Mouse (Mus musculus) kidney, postnatal 10 days (tissue): ENCODE measurements around the gene Zfp961.
"Not testable (repeated sequence)": the region's sequence is repeated elsewhere in the genome, so short reads cannot be mapped to it uniquely, and the experiment has no call there.

Experiments used
- DNase-seq: peaks from one replicate; pipeline ENCODE4 v3.0.0; 2021; ENCODE audit warnings: mixed read lengths

Gene Zfp961

DNA sequence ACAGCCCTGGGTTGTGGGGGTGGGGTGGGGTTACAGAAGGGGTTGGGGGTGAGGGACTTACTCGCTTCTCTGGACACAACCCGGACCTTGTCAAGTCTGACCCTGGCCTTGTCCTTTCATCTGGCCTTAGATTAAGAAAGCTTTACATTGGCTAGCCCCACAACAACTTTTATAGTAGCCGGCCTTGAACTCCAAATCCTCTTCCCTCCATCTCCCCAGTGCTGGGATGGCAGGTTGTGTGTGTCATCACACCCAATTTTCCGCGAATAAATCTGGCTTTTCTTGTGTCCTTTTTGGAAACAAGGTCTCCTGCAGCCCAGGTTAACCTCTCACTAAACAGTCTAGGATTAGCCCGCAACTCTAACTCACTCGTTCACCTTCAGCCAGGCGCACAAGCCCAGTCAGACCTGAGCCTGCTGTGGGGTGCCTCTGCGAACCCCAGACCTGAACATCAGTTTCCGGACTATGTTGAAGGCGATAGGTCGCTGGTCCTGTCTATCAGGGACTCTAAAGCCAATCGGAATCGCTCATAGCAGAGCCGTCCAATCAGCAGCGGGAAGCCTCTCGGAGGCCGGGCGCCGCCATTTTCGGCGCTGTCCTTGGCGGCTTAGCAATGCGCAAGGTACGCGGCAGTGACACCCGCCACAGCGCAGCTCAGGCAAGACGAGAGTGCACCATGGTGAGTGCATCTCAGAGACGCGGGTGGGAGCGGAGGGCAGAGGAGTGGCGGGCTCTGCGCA lies at the start of gene Zfp961:
Gene Zfp961 (plus strand): TSS at position 557 of the 740 bp plus-strand sequence.
- DNase-seq = peak; percentile 99

GRCm38 (mm10) chr8:71903084-71903483 lies 47.8 kb upstream of the Zfp961 start:
- DNase-seq = not testable (repeated sequence)

DNA sequence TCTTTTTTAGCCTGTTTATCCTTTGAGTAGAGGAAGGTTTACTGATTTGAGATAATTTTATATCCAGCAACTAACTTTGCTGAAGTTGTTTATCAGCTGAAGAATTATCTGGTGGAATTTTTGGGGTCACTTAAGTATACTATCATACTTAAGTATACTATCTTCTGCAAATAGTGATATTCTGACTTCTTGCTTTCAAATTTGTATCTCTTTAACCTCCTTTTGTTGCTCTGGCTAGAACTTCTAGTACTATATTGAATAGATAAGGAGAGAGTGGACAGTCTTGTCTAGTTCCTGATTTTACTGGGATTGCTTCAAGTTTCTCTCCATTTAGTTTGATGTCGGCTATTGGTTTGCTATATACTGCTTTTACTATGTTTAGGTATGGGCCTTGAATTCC lies 44.0 kb upstream of the Zfp961 start:
- no peak for DNase-seq

- DNase-seq = peak; percentile 10
These were observed 43.0 kb upstream of the Zfp961 start for GRCm38 (mm10) chr8:71907798-71908257.

DNA sequence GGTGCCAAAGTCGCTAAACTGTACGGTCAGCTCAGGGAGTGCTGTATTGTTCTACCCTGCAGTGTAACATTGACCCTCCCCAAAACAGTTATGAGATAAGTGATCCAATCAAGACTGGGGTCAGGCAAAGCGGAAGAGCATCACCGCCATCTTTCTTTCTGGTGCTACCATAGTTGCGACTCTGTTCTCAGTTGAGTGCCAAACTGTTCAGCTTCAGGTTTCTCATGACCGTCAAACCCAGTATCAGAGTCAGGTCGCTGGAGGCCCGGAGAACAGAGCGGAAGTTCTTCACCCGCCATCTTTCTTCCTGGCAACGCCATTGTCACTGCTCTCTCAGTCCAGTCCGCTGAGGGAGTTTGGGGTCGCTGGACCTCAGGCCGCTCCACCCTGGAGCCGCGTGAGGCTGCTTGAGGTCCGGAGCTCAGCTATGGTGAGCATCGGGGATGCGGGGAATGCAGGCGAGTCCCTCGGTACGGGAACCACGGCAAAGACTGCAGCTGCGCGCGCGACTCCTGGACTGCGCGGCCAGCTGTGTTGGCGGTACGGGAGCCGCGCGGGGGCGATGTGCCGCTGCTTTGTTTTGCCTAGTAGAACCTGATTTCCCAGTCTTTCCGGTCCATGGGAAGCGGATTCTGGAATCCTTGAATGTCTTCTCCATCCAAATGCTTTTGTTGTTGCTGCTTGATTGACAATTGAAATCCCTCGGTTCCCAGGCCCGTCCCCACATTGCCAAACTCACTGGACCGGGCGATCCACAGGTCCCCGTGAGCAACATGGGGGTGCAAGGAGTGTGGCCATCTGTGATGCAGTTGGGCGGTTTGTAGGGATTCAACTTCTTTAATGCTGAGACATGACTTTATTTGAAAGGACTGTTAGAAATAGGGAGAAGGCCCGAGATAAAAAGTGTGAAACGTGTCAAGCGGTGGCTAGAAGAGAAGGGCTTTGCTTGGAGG lies 42.3 kb upstream of the Zfp961 start, which contains the start of the genes Zfp882 and Zfp617:
Gene Zfp882 (plus strand): TSS at position 300 of the 953 bp plus-strand sequence.
Gene Zfp617 (plus strand): TSS at position 327 of the 953 bp plus-strand sequence.
- peak; percentile 92 for DNase-seq

GRCm38 (mm10) chr8:71912286-71912685 lies 38.6 kb upstream of the Zfp961 start:
- no peak for DNase-seq

DNA sequence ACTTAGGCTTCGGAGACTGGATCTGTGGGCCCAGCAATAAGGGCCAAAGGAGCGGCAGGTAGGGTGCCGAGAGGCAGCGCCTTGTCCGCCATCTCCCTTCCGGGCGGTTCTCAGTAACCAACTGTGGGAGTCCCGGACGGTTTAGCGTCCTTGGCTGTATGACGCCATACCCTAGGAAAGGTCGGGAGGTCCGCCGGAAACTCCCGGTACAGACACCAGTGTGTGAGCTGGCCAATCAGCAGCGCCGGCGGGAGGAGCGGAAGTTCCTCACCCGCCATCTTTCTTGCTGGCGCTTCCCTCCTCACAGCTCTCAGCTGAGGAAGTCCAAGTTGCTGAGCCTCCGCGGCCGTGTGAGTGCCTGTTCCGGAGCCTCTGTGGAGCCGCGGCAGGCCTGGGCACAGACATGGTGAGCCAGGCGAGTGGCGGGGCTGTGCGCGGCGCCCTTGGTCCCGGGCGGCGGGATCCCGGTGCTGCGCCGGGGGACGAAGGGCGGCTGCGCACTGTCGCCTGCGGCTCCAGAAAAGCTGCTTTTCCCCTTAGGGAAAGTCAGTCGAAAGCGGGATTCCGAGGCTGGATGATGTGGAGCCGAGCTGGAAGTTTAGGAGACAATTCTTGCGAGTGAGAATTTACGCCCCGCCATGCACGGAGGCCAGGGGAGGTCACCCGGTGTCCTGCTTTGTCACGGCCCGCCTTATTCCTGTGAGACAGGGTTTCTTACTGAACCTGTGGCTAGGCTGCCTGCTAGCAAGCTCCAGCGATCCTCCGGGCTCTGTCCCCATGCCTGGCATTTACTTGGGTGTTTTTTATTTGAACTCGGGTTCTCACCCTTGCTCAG lies 28.1 kb upstream of the Zfp961 start:
- DNase-seq = peak; percentile 97

DNA sequence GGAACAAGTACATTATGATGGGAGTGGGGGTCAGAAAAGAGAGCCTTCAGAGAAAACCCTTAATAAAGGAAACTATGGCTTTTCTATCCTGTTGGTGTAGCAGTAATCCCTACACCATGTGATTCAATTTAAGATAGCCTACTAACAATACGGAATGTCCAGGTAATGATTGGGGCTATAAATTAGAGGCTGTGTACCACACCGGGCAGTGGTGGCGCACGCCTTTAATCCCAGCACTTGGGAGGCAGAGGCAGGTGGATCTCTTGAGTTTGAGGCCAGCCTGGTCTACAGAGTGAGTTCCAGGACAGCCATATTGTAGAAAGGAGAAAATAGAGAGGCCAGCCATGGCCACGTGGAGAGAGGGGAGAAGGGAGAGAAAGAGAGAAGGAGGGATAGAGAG lies 25.0 kb upstream of the Zfp961 start:
- no peak for DNase-seq

GRCm38 (mm10) chr8:71926551-71926950 lies 24.3 kb upstream of the Zfp961 start:
- no peak for DNase-seq

DNA sequence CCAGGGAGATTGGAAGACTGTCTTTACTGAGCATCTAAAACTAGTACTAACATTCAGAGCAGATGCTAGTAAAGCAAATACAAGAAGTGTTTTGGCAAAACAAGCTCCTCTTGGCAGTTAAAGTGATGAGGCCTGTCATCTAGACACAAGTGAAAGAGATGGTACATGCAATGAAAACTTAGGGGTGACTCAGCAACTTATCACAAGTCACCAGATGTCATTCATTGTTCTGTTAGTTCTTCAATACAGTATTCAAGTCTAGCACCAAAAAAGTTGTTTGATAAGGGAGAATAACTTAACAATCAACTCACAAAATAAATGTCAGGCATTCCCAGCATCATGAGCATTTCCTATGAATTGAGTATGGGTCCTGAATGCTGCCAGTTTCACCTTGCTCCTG lies 23.1 kb upstream of the Zfp961 start:
- no peak for DNase-seq

- not testable (repeated sequence) for DNase-seq
These were observed 12.8 kb upstream of the Zfp961 start for GRCm38 (mm10) chr8:71938037-71938436.

DNA sequence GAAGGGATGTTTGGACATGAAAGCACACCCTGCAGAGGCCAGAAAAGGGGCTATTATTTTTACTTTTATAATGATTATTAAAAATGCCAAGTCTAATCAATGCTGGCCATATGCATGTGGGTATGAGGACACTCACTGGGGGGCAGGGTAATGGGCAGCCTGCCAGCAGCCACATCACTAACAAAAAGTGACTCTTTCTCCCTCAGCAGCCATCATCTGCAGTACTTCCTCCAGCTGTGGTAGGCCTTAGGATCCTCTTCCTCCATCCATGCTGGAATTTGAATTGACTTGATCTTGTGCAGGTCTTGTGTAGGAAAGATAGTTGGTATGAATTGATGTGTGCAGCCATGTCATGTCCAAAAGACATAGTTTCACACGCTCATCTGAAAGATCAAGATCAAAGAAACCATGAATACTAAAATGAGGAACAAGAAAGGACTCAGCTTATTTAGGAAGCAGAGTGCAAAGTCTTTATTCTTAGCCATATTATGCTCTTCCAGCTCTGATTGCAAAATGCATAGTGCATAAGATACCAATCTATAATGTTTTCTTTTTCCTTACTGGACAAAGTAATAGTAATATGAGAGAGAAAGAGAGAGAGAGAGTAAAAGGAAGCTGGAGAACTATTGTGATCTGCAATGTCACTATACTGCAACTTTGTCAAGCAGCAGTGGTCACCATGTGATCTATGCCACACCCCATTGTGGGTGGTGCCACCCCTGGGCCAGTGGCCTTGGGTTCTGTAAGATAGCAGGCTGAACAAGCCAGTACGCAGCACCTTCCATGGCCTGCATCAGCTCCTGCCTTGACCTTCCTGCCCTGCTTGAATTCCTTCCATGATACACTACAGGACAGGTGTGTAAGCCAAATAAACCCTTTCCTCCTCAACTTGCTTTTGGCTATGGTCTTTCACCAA lies 10.3 kb upstream of the Zfp961 start:
- no peak for DNase-seq

DNA sequence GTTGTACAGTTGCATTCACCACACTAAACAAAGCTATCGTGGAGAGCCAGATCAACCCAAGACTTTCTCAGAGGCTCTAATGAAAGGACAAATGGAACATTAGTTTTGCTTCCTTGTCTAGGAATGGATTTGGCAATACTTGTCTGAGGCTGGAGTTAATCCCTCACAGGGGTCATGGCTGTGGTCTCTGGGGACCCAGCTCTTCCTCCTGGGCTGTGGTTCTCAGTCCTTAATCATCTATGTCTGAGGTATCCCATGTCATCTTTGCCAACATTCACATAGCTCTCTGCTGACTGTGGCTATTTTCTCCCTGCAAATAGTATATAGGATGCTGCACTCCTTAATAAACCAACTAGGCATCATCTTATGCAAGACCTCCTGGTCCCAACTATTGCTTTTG lies 9.1 kb upstream of the Zfp961 start:
- DNase-seq = no peak

DNA sequence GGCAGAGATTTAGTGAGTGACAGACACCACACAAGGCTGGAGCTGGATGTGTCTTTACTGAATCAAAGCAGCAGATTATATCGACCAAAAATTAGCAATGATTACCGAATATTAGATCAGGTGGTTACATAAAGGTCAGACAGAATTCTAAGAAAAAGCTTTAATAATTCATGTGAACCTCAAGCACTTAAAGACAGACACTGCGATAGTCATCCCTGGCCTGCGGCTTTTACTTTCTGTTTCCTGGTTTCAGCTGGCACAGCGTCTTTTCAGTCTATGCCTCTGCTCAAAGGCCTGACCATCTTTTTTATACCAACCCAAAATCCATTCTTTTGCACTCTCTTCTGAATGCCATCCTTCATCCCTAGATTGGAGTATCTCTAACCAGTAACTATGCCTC lies 2.2 kb upstream of the Zfp961 start:
- DNase-seq = no peak

GRCm38 (mm10) chr8:71951436-71952161 lies 761 bp downstream of the Zfp961 start:
- peak; percentile 24 for DNase-seq

DNA sequence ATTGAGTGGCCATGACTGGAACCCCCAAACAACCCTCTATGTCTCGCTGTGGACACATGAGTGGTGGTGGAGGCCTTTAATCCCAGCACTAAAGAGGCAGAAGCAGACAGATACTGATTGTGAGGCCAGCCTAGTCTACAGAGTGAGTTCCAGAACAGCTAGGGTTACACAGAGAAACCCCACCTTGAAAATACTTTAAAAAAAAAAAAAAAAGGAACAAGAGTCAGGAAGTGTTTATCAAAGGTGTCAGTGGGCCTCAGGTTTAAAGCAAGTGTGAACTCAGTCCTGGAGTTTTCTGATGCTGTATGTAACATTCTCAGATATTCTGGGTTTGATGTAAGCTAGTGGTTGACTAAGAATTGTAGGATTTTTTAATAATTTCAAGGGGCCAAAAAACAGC lies 1.7 kb downstream of the Zfp961 start:
- no peak for DNase-seq

GRCm38 (mm10) chr8:71952961-71953700 lies 2.3 kb downstream of the Zfp961 start:
- not testable (repeated sequence) for DNase-seq

DNA sequence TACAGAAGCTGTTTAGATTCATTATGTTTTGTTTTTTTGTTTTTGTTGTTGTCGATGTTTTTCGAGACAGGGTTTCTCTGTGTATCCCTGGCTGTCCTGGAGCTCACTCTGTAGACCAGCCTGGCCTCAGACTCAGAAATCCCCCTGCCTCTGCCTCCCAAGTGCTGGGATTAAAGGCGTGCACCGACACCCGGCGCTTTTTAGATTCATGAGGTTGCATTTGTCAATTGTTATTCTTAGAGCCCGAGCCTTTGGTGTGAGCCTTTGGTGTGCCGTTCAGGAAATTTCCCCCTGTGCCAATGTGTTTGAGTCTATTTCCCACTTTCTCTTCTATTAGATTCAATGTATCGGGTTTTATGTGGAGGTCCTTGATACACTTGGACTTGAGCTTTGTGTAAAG lies 3.8 kb downstream of the Zfp961 start:
- no peak for DNase-seq

GRCm38 (mm10) chr8:71960483-71960882 lies 9.6 kb downstream of the Zfp961 start:
- no peak for DNase-seq

- no peak for DNase-seq
These were observed 11.0 kb downstream of the Zfp961 start for GRCm38 (mm10) chr8:71961796-71962195.
